Mouse (Mus musculus): ENCODE results near the gene Tsga10ip.
"Not testable (repeated sequence)": the region's sequence is repeated elsewhere in the genome, so short reads cannot be mapped to it uniquely, and the experiment has no call there.

The Tsga10ip gene

DNA sequence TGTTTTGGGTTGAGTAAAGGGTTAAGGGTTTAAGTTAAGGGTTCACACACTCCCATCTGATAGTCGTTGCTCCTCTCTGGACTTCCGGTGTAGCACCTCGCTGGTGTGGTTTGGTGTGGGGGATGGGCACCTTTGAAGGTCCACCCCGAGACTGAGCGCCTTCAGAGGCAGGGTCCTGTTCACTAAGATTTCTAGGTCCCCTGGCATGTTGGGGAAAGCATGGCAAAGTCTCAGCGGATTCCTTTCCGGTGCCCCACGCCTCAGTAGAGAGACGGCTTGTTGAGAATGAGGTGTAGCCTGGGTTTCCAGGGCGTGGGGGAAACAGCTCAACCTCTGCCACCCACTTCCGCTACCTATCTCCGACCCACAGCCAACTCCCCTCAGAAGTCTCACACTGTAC lies 12.7 kb downstream of the Tsga10ip start:
- in situ Hi-C loops (cut with MboI, MseI) = no loop called here

DNA sequence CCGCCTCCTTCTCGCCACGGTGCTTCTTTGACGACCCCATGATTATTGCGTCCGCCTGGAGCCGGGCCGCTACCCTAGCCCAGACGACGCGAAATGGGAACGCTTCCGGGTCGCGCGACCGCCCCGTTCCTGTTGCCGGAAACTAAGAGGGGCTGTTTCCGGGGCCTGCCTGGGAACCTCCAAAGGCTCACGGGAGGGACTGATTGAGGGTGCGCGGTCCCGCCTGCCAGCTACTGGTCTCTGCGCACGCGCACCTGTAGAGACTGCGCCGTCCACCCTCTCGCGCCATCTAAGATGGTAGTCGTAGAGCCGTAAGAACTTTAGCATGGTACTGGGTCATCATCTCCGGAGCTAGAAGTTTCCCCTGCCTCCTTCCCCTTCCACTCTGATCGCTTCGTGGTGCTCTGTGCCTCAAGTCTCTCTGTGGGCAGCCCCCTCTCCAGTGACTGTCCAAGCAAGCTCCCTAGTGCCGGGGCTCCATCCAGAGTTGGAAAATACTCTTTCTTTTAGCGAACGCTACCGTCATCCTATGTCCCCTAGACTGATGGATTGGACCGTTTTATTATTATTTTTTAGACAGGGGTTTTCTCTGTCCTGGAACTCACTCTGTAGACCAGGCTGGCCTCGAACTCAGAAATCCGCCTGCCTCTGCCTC lies 13.6 kb downstream of the Tsga10ip start, which contains the start of gene Sart1:
Gene Sart1 (minus strand): TSS at position 116 of the 655 bp plus-strand sequence.
- in situ Hi-C loops (cut with MboI, MseI) = no loop called here

DNA sequence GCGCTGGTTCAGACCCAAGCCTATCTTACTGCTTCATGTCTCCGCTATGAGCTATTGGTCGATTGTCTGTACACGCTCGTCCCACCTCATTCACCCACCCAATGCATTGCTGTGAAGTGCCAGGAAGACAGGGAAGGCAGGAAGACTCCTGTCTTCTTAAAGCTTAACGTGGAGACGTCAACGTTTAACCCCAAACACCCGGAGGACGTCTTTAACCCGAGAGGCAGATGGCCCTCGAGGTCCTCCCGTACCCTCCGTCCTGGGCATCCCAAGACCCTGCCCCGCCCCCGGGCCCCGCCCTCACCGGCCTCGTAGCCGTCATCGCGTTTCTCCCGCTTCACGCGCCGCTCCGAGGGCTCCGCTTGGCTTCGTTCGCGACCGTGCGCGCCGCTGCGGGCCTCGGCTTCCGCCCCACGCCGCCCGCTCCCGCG lies 14.3 kb downstream of the Tsga10ip start:
- in situ Hi-C loops (cut with MboI, MseI) = no loop called here

DNA sequence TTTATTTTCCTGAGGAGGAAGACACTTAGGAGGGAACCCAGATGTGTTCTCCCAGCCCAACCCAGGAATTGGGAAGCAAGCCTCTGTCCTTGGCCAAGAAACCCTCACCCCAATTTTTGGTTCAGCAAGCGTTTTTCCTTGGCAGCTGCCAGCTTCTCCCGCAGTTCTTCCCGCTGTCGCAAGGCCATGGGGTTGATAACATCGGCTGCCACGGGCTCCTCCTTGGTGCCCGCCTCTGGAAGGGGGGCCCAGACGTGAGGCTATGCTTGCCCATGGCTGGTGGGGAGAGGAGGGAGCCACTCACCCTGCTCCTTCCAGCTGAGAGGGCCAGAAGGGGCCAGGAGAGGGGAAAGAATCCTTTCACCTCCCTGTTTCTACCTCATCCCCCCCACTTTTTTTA lies 17.6 kb downstream of the Tsga10ip start:
- in situ Hi-C loops (cut with MboI, MseI) = no loop called here

DNA sequence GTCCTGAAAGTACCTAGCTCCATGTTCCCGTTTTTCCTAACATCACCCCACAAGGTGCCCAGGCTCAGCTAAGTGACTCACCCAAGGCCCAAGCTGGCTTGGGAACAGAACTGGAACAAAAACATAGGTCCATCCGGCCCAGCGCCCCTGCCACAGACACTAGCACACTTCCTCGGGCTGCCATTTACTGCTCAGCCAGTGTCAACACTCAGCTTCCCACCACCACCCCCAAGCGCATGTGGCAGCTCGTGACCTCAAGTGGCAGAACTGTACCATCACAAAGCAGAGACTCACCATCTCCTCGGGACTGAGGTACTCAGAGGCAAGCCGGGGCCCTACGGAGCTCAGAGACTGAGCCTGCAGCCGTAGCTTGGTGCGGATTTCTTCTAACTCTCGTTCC lies 19.0 kb downstream of the Tsga10ip start:
- in situ Hi-C loops (cut with MboI, MseI) = no loop called here

DNA sequence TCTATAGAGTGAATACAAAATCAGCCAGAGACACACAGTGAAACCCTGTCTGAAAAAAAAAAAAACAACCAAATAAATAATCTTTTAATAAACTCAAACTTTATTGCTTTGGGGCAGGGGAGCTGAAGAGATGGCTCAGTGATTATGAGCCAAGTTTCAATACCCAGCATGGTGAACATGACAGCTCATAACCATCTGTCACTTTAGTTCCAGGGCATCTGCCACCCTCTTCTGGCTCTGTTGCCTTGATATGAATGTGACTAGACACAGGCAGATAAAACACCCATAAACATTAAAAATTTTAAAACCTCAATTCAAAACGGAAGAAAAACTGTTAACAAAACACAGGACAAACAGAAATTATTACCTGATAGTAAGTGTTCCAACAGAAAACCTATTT lies 24.9 kb downstream of the Tsga10ip start:
- in situ Hi-C loops (cut with MboI, MseI) = no loop called here

DNA sequence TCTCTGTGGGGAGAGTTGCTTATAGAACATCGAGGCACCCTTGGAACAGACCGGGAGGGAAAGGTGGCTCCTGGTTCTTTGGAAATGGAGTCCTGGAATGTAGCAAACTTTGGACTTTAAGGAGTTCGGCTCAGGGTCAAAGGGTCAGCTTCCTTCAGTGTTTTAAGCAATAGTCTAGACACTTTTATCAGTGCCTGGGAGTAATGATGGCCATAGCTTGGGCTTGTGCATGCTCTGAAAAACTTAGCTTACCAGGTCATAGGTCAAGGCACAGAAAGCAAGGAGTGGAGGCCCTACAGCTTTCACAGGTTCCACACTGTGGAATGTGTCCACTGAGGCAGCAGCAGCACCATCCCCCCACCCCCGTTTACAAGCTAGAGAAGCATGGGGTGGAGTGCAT lies 27.6 kb downstream of the Tsga10ip start:
- in situ Hi-C loops (cut with MboI, MseI) = no loop called here

DNA sequence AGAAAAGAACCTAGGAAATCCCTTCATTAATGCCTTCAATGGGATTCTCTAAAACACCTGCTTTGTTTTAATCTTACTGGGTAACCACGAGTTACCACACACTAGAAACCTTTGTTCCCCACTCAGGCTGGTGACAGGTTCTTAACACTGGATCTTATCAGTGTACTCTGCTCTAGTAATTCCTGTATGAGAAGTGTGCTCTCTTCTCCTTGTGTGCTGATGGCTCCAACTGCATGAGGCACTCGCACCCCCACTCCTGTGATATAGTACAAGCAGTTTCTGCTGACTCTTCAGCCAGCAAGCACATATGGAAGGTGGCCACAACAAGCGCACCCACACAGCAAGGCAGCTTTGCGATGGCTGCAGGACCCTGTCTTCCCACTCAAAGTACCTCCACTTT lies 28.1 kb downstream of the Tsga10ip start:
- in situ Hi-C loops (cut with MboI, MseI) = no loop called here

DNA sequence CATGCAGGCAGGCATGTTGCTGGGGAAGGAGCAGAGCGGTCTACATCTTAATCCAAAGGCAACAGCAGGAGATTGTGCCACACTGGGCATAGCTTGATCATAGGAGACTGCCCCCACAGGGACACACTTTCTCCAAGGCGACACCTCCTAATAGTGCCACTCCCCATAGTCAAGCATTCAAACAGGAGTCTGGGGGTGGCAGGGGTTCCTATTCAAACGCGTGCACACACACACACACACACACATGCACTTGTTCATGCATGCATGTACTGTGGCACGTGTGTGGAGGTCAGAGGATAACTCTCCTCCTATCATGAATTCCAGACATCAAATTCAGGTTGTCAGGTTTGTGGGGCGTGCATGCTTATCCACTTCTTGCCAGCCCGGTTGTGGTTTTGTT lies 29.6 kb downstream of the Tsga10ip start:
- in situ Hi-C loops (cut with MboI, MseI) = no loop called here

DNA sequence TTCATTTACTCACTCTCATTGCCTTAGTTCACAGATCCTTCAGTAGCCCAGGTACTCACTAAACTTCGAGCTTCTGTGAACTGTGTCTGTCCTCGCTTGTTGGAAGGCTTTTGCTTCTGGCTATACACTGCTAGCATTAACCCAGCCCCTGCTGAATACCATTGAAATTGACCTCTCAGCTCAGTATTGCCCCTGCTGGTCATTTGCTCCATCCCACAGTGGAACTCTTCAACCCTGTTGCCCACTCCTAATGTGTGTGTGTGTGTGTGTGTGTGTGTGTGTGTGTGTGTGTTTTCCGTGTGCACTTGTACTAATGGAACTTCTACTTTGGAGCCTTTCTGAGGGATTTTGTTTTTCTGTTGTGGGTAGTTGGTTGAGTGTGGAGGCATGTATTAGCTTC lies 31.4 kb downstream of the Tsga10ip start:
- in situ Hi-C loops (cut with MboI, MseI) = no loop called here

DNA sequence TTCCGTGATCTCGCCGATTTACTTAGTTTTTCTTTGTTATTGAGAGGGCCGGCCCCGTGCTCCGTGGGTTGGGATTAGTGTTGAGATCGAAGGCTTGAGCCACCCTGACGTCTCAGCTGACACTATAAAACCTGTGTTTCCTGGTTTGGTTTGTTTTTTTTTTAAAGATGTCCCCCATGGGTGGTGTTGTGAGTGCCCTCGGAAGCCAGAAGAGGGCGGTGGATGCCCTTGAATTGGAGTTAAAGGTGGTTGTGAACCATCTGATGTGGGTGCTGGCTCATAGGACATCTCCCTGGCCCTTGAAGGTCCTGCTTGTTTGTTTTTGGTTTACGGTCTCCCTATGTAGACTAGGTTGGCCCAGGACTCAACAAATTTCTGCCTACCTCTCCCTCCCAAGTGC lies 34.9 kb downstream of the Tsga10ip start:
- in situ Hi-C loops (cut with MboI, MseI) = no loop called here

DNA sequence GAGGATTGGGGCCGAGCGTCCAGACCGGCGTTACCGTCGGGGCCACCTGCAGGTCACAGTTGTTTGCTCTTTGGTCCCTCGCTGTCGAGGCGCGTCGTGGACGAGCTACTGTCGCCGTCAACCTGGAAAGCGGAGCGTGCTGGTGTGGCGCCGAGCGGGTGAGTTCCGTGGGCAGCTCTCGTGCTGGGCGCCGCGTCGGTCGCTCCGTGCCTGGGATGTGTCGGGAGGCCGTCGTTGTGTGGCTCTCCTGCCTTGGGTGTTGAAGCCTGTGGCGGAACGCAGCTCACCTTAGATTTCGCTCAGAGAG lies 35.3 kb downstream of the Tsga10ip start, which contains the start of gene Banf1:
Gene Banf1 (minus strand): TSS at position 116 of the 307 bp plus-strand sequence.
- in situ Hi-C loops (cut with MboI, MseI) = no loop called here

DNA sequence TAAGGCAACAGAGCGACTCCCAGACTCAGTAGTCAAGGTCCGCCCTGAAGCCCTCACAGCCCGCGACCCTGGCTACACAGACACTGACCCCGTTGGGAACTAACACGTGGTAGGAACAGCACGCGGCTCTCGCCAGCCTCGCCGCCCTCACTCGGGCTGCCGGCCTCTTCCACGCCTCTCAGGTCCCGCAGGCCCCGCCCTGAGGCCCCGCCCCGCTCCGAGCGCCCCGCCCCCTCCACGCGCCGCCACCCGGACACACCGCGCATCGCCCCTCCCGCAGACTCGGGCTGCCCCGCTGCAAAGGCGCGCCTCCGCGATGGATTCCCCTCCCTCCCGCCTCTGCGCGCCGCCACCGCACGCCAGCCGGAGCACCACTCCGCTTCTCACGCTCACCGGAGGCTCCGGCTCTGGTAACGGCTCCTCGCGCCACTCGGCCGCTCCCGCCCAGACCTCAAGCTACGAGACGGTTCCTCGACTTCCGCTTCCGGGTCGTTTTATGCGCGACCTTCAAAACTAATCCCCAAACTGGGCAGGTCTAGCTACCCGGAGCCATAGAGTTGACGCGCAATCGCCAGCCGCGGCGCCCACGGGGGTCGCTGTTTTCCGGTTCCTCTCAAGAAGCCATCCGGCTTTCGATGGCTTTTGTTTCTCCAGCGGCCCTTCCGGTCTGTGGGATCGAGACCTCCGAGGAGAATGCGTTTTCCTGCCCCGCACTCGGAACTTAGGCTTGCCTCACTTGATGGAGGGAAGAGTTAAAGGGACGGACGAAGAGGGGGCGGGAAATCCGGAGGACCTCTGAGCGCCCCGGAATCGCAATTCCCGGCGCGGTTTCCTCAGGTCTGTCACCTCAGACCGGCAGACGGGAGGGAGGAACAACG lies 35.9 kb downstream of the Tsga10ip start, which contains the start of gene Eif1ad:
Gene Eif1ad (plus strand): TSS at position 567 of the 878 bp plus-strand sequence.
- in situ Hi-C loops (cut with MboI, MseI) = no loop called here

DNA sequence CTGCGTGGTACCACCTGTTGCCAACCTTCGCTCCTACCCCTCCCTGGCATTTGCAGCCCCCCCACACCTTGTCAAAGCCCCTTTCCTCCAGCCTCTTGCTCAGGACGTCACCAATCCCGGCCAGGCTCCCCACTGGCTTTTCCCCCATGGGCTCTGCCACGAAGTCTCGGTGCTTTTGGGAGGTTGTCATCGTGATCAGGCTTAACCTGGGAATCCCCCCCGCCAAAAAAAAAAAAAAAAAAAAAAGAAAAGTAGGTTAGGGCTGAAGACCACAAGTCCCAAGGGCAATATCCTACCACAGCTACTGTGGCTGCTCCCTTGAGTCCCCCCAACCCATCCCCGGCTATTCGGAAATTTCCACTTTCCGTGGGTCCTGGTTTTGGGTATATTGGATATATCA lies 36.6 kb downstream of the Tsga10ip start:
- in situ Hi-C loops (cut with MboI, MseI) = no loop called here

DNA sequence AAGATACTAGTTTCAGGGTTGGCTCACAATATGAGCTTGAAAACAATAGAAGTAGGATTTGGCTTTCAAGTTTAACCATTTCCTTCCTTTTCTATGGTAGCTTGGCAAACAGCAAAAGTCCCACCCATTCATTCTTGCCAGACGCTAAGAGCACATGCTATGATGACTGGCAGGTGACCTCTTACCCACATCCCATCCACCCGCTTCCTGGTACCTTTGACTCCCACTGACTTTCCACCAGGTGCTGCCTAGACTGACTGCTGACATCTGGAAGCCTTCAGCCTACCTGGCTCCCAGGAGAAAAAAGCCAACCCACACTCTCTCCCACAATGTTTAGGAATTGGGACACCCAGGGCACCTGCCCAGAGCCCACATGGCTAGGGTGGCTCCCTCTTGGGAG lies 38.2 kb downstream of the Tsga10ip start:
- in situ Hi-C loops (cut with MboI, MseI) = no loop called here

DNA sequence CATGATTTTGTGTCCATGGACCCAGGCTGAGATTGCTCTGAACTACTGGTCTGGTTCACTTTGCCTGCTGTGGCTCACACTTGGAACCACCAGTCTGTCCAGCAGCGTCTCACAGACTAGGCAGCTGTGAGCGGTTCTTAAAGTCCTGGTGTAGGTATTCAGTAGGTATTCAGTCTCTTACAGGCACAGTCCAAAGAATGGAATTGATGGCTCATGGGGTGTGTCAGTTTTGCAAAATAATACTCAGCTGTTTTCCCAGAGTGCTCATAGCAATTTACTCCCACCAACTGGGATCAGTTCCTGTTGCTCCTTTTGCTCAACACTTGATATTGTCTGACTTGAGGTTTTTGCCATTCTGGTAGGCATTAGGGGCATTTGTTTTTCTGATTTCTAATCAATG lies 40.1 kb downstream of the Tsga10ip start:
- in situ Hi-C loops (cut with MboI, MseI) = no loop called here

DNA sequence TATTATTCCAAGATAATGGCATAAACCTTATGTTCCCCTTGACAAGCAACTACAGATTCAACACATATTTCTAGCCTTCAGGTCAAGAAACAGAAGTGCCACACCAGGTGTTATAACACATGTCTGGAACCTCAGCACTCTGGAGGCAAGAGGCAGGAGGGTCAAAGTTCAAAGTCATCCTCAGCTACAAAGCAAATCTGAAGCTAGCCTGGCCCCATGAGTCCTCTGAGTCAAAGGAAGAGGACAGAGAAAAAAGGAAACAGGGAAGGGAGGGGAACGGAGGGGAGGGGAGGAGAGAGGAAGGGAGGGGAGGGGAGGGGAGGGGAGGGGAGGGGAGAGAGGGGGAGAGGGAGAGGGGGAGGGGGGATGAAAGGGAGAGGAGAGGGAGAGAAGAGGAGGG lies 46.2 kb downstream of the Tsga10ip start:
- in situ Hi-C loops (cut with MboI, MseI) = no loop called here

DNA sequence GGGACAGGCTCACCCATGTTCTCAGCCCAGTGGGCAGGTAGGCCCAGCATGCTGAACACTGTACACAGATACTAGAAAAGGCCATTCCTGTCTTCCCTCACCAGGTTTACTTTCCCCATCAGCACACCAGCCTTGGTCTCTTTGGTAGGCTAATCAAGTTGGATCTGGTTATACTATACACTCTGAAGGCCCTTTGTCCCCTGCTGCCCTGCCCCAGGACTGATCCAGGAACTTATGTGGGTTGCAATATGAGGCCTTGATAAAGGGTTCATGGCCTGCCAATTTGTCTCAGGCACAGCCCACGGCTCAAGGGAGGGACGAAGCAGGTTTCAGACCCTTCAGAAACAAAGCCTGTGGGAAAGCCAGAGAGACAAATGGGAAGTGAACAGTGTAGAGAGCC lies 48.7 kb downstream of the Tsga10ip start:
- in situ Hi-C loops (cut with MboI, MseI) = no loop called here

DNA sequence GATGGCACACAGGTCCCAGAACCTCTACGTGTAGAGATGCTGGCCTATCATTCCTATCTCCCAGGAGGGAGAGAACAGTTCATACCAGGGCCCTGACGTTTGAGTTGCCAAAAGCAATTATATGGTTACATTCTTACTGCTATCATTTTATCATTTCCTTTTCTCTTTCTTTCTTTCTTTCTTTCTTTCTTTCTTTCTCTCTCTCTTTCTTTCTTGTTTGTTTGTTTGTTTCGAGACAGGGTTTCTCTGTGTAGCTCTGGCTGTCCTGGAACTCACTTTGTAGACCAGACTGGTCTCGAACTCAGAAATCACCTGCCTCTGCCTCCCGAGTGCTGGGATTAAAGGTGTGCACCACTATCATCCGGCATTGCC lies 52.8 kb downstream of the Tsga10ip start, which contains the start of gene Cst6:
Gene Cst6 (minus strand): TSS at position 73 of the 372 bp plus-strand sequence.
- in situ Hi-C loops (cut with MboI, MseI) = not testable (repeated sequence)

DNA sequence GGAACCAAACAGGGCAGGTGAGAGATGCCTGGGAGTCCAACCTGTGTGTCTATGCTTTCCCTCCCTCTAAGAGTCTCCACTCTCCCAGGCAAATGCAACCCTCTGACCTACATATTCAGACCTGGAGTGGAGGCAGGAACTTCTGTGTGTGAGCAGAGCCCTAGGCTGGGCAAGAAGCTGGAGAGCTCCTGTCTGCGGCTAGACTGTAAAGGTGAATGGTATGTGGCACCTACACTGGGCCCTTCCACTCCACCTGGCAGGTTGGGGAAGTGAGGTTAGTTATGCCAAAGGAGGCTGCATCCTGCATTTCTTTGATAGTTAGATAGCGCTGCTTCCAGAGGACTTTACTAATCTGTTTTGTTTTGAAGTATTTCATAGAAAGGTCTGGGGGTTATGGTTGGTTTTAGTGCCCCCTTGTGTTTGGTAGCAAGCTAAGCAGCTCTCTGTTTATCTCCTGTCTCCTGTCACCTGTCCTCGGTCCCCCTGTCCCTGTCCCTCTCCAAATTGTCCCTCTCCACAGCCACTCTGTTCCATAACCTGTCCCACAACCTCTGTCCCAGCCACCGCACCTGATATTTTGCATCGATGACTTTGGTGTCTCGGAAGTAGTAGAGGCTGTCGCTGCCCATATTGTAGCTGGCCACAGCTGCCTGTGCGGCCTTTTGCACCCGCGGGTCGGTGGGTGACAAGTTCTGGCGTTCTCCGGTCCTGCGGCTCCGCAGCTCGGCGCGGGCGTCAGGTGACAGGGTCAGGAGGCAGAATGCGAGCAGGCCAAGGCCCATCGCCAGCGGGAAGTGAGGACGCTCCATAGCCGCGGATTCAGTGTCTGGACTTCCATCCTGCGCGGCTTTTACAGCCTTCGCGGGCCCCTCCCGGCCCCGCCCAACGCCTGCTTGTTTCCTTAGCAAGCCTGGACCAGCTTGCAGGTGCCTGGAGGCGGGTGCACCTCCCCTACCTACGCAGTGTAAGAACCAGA lies 53.5 kb downstream of the Tsga10ip start:
- in situ Hi-C loops (cut with MboI, MseI) = no loop called here

DNA sequence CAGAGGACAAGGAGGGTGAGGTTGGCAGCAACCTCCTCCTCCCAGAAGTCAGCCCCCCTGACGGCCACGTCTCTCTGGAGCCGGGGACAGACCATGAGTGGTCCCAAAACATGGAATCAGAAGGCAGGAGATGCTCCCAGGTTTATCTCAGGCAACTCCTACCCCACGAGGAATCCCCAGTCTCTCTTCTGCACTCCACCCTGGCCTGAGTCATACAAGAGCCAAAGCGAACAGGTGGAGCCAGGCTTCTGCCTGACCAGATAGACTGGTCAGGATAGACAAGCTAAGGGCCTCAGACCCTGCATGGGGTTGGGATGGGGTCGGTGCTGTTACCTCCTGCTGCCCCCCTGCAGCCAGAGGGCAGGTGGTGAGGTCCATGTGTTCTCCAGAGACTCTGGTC lies 54.3 kb downstream of the Tsga10ip start:
- in situ Hi-C loops (cut with MboI, MseI) = no loop called here

All from regulatory T cell (primary cell).